In genomic region chr8:103442420-103443125, GRCm38 (mm10) we compare ENCODE assay signal across 13 mouse cellular contexts.
A peak's percentile ranks its signal among the peaks of the same experiment; 100 is the strongest.
DNase-seq lines count a peak whose midpoint lies in the region; ATAC-seq and TF ChIP-seq lines count a peak whose summit lies in the region.
"Had no signal": no experiment of that assay in that cellular context is flagged by ENCODE, and none has a peak within 500 bp of the region (broad histone marks: within the 10 kb centered on the region; RNA-seq: fewer than 3 reads in every experiment).

No protein-coding gene starts in this region.

- H3K36me3 ChIP-seq in forebrain, embryonic 10.5 days (replicated peaks): no peaks in the 10 kb centered on the region
- H3K36me3 ChIP-seq in forebrain, postnatal 0 days (ENCODE audit: insufficient read depth): no peaks in the 10 kb centered on the region
- no peaks in the 10 kb centered on the region for H3K36me3 ChIP-seq in lung, embryonic 16.5 days (ENCODE audit: control insufficient read depth, insufficient read depth, low read length)
- H3K36me3 ChIP-seq in embryonic facial prominence, embryonic 13.5 days: no peaks in the 10 kb centered on the region
- no peaks in the 10 kb centered on the region for H3K36me3 ChIP-seq in midbrain, embryonic 14.5 days (ENCODE audit: control insufficient read depth, insufficient read depth, low read length)

- WGBS in forebrain, embryonic 10.5 days: 15% methylated on average over 6 of the region's 6 CpGs
- WGBS in forebrain, postnatal 0 days: 12% methylated on average over 6 of the region's 6 CpGs
- 16% methylated on average over 6 of the region's 6 CpGs for WGBS in lung, embryonic 16.5 days
- 10% methylated on average over 6 of the region's 6 CpGs for WGBS in embryonic facial prominence, embryonic 13.5 days
- 8% methylated on average over 6 of the region's 6 CpGs for WGBS in midbrain, embryonic 14.5 days

- no peak overlapping the region for H3K9ac ChIP-seq in forebrain, postnatal 0 days
- H3K9ac ChIP-seq in lung, embryonic 16.5 days (ENCODE audit: low read length): no peak overlapping the region
- no peak overlapping the region for H3K9ac ChIP-seq in embryonic facial prominence, embryonic 13.5 days
- no peak overlapping the region for H3K9ac ChIP-seq in midbrain, embryonic 14.5 days (replicated peaks; ENCODE audit: low read length)

- peaks cover 33% of the 10 kb centered on the region for H3K4me1 ChIP-seq in forebrain, embryonic 10.5 days
- H3K4me1 ChIP-seq in forebrain, postnatal 0 days (ENCODE audit: insufficient read depth): no peaks in the 10 kb centered on the region
- peaks cover 4% of the 10 kb centered on the region; the same call in 1 of the 2 replicates for H3K4me1 ChIP-seq in lung, embryonic 16.5 days (replicated peaks; ENCODE audit: control insufficient read depth, insufficient read depth, low read length)
- peaks cover 7% of the 10 kb centered on the region for H3K4me1 ChIP-seq in embryonic facial prominence, embryonic 13.5 days
- no peaks in the 10 kb centered on the region for H3K4me1 ChIP-seq in midbrain, embryonic 14.5 days (ENCODE audit: control insufficient read depth, insufficient read depth, low read length)
- H3K4me1 ChIP-seq: megakaryocyte, embryonic 14.5 days had no signal

- H3K27ac ChIP-seq in forebrain, embryonic 10.5 days: peak overlapping the region; percentile 65
- no peak overlapping the region for H3K27ac ChIP-seq in forebrain, postnatal 0 days (ENCODE audit: low read depth, low read length)
- H3K27ac ChIP-seq in lung, embryonic 16.5 days (ENCODE audit: low read length): peak overlapping the region; percentile 40
- peak overlapping the region; percentile 73 for H3K27ac ChIP-seq in embryonic facial prominence, embryonic 13.5 days
- no peak overlapping the region for H3K27ac ChIP-seq in midbrain, embryonic 14.5 days (replicated peaks; ENCODE audit: low read depth, low read length)

- no peaks in the 10 kb centered on the region for H3K9me3 ChIP-seq in forebrain, embryonic 10.5 days
- H3K9me3 ChIP-seq in forebrain, postnatal 0 days (ENCODE audit: low read length): no peaks in the 10 kb centered on the region
- no peaks in the 10 kb centered on the region for H3K9me3 ChIP-seq in lung, embryonic 16.5 days (ENCODE audit: control insufficient read depth, low read length)
- no peaks in the 10 kb centered on the region for H3K9me3 ChIP-seq in embryonic facial prominence, embryonic 13.5 days
- no peaks in the 10 kb centered on the region for H3K9me3 ChIP-seq in midbrain, embryonic 14.5 days (ENCODE audit: control insufficient read depth, low read length)

- H3K27me3 ChIP-seq in forebrain, embryonic 10.5 days (ENCODE audit: poor library complexity, severe bottlenecking): peaks cover 64% of the 10 kb centered on the region
- H3K27me3 ChIP-seq in forebrain, postnatal 0 days (ENCODE audit: insufficient read depth, low read length): no peaks in the 10 kb centered on the region
- no peaks in the 10 kb centered on the region for H3K27me3 ChIP-seq in lung, embryonic 16.5 days (ENCODE audit: control insufficient read depth, insufficient read depth, low read depth, low read length)
- no peaks in the 10 kb centered on the region for H3K27me3 ChIP-seq in embryonic facial prominence, embryonic 13.5 days
- H3K27me3 ChIP-seq in midbrain, embryonic 14.5 days (ENCODE audit: control insufficient read depth, insufficient read depth, low read length): no peaks in the 10 kb centered on the region
- H3K27me3 ChIP-seq: megakaryocyte, embryonic 14.5 days had no signal

- ATAC-seq in forebrain, postnatal 0 days: no peak
- peak; percentile 86 for ATAC-seq in lung, embryonic 16.5 days (ENCODE audit: low read depth)
- ATAC-seq in embryonic facial prominence, embryonic 13.5 days (ENCODE audit: insufficient number of reproducible peaks, insufficient read depth, low FRiP score, low TSS enrichment, low read depth): no peak
- no peak; the same call in 1 of the 2 replicates for ATAC-seq in midbrain, embryonic 14.5 days (ENCODE audit: low FRiP score, low TSS enrichment)

- H3K4me3 ChIP-seq in forebrain, embryonic 10.5 days: no peak overlapping the region
- no peak overlapping the region for H3K4me3 ChIP-seq in forebrain, postnatal 0 days (ENCODE audit: low read depth, low read length)
- H3K4me3 ChIP-seq in lung, embryonic 16.5 days (ENCODE audit: low read length): no peak overlapping the region
- H3K4me3 ChIP-seq in embryonic facial prominence, embryonic 13.5 days: no peak overlapping the region
- H3K4me3 ChIP-seq in midbrain, embryonic 14.5 days (replicated peaks; ENCODE audit: low read depth, low read length): no peak overlapping the region
- H3K4me3 ChIP-seq: megakaryocyte, embryonic 14.5 days had no signal

- TF ChIP-seq CTCF in forebrain, postnatal 0 days (IDR thresholded peaks at IDR 0.05; ENCODE audit: low read depth): no peak

- peak; percentile 34 for DNase-seq in forebrain, embryonic 10.5 days (ENCODE audit: extremely low spot score, low spot score)
- DNase-seq in forebrain, postnatal 0 days: no peak
- no peak for DNase-seq in lung, postnatal 14 days
- DNase-seq in midbrain, embryonic 14.5 days: peak; percentile 60
- no peak for DNase-seq in adrenal gland, postnatal 10 days
- DNase-seq in spleen, postnatal 14 days (ENCODE audit: low spot score in 2 of 2): no peak
- DNase-seq: adrenal gland, postnatal 14 days; cerebellum, adult 8-10 months; heart, postnatal 36 days; kidney, postnatal 10 days had no signal

- H3K4me2 ChIP-seq in forebrain, postnatal 0 days (ENCODE audit: low read depth): no peak overlapping the region
- no peak overlapping the region for H3K4me2 ChIP-seq in lung, embryonic 16.5 days (ENCODE audit: low read depth, low read length)
- no peak overlapping the region for H3K4me2 ChIP-seq in embryonic facial prominence, embryonic 13.5 days
- H3K4me2 ChIP-seq in midbrain, embryonic 14.5 days (ENCODE audit: low read length): no peak overlapping the region

Comparison
In these comparisons a context has a peak if more than half of its experiments do, and no peak if none do; other contexts are left out.
1. DNase-seq: peak in forebrain, embryonic 10.5 days (single experiment) and midbrain, embryonic 14.5 days (single experiment); none in forebrain, postnatal 0 days (single experiment), lung, postnatal 14 days (single experiment), adrenal gland, postnatal 10 days (single experiment) and spleen, postnatal 14 days (0 of 2).
2. H3K27ac ChIP-seq: peak in forebrain, embryonic 10.5 days (single experiment), lung, embryonic 16.5 days (single experiment) and embryonic facial prominence, embryonic 13.5 days (single experiment); none in forebrain, postnatal 0 days (single experiment) and midbrain, embryonic 14.5 days (single experiment).